Comparison of ENCODE assay signal across 25 mouse cellular contexts in the genomic region with DNA sequence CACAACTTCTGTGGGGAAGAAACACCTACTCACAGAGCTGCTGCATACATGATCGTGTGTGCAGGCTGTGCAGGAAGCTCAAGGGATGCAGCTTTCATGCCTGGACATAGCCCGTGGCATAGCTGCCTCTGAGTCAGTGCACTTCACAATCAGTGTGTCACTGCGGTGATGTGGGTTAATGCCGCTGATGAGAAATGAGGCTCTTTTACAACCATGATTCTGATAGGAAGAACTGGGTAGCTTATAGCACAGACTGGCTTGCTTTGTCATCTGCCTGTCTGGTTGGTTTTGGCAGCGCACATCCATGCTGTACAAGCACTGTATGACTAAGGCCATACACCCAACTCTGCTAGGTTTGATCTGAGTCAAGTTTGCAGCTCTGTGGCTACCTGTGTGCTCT.
"Had no signal": no experiment of that assay in that cellular context is flagged by ENCODE, and none has a peak within 500 bp of the region (broad histone marks: within the 10 kb centered on the region; RNA-seq: fewer than 3 reads in every experiment).

No protein-coding gene starts in this region.

- DNase-seq: kidney, adult 11 months; kidney, adult 8-10 months; kidney, postnatal 10 days; kidney, postnatal 36 days; layer of hippocampus, postnatal 36 days; left cerebral cortex, postnatal 4 days; lung, adult 18-20 months; lung, postnatal 10 days; lung, postnatal 36 days; right cerebral cortex, adult 18-20 months; right cerebral cortex, postnatal 14 days; right cerebral cortex, postnatal 4 days; thymus, postnatal 25 days had no signal

- H3K27me3 ChIP-seq: intestine, embryonic 15.5 days; kidney, embryonic 15.5 days; limb, embryonic 12.5 days; limb, embryonic 15.5 days; liver, embryonic 12.5 days; liver, embryonic 15.5 days; lung, embryonic 15.5 days; midbrain, embryonic 13.5 days; neural tube, embryonic 13.5 days had no signal

- H3K36me3 ChIP-seq: intestine, embryonic 15.5 days; lung, embryonic 15.5 days had no signal

- H3K9ac ChIP-seq: intestine, embryonic 15.5 days; kidney, embryonic 15.5 days; limb, embryonic 12.5 days; limb, embryonic 15.5 days; liver, embryonic 12.5 days; liver, embryonic 15.5 days; lung, embryonic 15.5 days; midbrain, embryonic 13.5 days; neural tube, embryonic 13.5 days had no signal

- H3K27ac ChIP-seq: intestine, embryonic 15.5 days; kidney, embryonic 15.5 days; limb, embryonic 12.5 days; limb, embryonic 15.5 days; liver, embryonic 12.5 days; liver, embryonic 15.5 days; lung, embryonic 15.5 days; midbrain, embryonic 10.5 days; midbrain, embryonic 13.5 days; neural tube, embryonic 13.5 days had no signal

- H3K4me3 ChIP-seq: intestine, embryonic 15.5 days; kidney, embryonic 15.5 days; limb, embryonic 12.5 days; limb, embryonic 15.5 days; liver, embryonic 12.5 days; liver, embryonic 15.5 days; lung, embryonic 15.5 days; midbrain, embryonic 10.5 days; midbrain, embryonic 13.5 days; myocyte; neural tube, embryonic 13.5 days had no signal

- H3K4me2 ChIP-seq: intestine, embryonic 15.5 days; kidney, embryonic 15.5 days; limb, embryonic 12.5 days; limb, embryonic 15.5 days; liver, embryonic 12.5 days; liver, embryonic 15.5 days; lung, embryonic 15.5 days; midbrain, embryonic 13.5 days; neural tube, embryonic 13.5 days had no signal

- H3K4me1 ChIP-seq: intestine, embryonic 15.5 days; kidney, embryonic 15.5 days; lung, embryonic 15.5 days; midbrain, embryonic 13.5 days had no signal

- ATAC-seq: intestine, embryonic 15.5 days; liver, embryonic 12.5 days; midbrain, embryonic 13.5 days; midbrain, embryonic 16.5 days had no signal

- H3K9me3 ChIP-seq: intestine, embryonic 15.5 days; kidney, embryonic 15.5 days; limb, embryonic 12.5 days; limb, embryonic 15.5 days; liver, embryonic 12.5 days; liver, embryonic 15.5 days; lung, embryonic 15.5 days; midbrain, embryonic 13.5 days; neural tube, embryonic 13.5 days had no signal
